Mouse (Mus musculus): Measurements from ENCODE around the gene Slc2a4. TPM values are rescaled to one million over a fixed set of nuclear protein-coding genes. Genes with fewer than 3 reads are reported as not detected.

The Slc2a4 gene
- 1 to 10 TPM; 1.3 to 1.4 TPM for total RNA-seq (2021)

DNA sequence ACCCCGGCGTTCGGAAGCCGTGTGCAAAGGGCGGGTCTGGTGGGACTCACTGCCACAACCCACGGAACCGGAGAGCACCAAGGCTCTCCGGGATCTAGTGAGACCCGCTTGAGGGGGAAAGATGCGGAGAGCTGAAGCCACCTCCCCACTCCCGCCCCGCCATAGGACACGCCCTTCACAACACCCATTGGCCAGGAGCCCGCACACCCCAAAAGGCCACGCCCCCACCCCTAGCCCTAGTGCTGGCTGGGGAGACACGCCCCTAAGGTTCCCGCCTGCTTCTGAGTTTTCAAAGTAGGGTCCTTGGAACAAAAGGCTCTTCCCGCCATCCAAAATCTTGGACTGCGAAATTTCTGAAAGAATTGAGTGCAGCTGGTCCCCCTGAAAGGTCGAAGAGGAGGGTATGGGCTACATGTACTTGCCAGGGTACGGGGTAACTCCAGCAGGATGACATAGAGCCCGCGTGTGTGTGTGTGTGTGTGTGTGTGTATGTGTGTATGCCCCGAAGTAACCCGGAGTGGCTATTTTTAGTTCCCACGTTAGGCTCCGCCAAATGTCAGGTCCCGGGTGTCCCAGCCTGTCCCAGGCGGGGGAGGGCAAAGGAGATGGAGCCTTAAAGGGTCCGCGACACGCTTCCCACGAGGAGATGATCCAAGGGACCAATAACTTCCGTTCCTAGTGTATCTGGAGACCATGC is at the start of gene Slc2a4:
Gene Slc2a4, minus strand, starts transcription at position 123 of the 697 bp plus-strand sequence.
- DNase-seq (ENCODE audit: extremely low spot score in 1 of 2, low spot score in 2 of 2), result peak; percentile 61 to 91
- intact Hi-C loops (cut with DNase I), result loop anchor here (2.0 kb wide), 1 partner anchor 13 kb away; the partner anchor contains the start of gene Ybx2

DNA sequence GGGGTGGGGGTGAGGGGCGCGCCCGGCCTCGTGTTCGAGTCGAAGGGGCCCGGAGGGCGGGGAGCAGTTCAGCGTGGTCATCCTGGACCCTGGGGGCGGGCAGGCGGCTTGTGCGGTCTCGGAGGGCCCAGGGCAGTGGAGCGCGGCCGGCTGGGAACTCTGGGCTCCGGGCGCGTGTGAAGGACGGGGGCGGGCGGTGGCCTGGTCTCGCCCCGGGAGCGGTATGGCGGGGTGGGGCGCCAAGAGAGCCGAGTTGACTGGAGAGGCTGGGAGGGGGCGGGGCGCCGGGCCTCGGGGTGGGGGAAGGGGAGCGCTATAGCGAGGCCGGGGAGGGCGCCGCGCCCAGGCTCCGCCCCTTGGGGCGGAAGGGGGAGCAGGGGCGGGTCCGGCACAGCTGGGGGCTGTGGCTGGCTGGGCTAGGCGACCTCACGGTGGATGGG is 49.1 kb upstream of the Slc2a4 start:
- DNase-seq (ENCODE audit: extremely low spot score in 1 of 2, low spot score in 2 of 2), result peak in 1 of 2 experiments; percentile 93
- intact Hi-C loops (cut with DNase I), result no loop called here

DNA sequence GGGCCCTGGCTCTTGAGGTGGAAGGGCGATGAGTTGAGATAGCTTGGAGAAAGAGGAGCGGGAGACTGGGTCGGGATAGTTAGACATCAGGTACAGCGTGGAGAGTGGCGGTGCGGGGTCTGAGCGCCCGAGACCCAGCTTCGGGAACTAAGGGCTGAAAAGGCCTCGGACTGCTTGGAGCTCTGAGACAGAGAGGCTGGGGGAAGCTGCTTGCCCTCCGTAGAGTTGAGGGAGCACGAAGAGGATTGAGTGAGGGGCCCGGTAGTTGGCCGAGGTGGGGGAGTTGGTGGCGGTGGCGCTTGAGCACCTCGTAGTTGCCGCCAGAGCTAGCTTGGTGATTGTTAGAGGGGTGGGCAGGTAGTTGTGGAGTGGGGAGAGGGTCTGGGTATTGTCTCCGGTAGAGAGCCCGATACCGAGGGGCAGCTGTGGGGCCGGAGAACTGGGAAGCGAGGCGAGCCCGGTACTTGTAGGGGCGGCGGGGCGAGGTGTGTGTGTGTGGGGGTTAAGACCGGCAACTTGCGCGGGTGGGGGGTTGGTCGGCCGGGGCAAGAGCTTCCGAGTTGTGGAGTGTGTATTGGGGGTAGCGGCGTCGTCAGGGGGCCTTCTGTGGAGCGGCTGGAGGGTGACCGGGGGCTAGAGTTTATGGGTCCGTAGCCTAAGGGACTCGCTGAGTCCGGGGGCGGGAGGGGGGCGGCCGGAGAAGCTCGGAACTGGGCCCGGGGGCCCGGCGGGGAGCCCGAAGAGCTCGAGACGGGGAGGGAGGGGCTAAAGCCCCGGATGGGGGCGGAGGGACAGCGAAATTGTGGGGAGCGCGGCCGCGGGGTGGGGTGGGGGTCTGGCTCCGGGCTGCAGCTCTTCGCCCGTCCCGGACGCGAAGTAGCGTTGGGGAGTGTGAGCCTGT is 48.4 kb upstream of the Slc2a4 start:
- intact Hi-C loops (cut with DNase I), result no loop called here
- DNase-seq (ENCODE audit: extremely low spot score in 1 of 2, low spot score in 2 of 2), result peak in 1 of 2 experiments; percentile 86

DNA sequence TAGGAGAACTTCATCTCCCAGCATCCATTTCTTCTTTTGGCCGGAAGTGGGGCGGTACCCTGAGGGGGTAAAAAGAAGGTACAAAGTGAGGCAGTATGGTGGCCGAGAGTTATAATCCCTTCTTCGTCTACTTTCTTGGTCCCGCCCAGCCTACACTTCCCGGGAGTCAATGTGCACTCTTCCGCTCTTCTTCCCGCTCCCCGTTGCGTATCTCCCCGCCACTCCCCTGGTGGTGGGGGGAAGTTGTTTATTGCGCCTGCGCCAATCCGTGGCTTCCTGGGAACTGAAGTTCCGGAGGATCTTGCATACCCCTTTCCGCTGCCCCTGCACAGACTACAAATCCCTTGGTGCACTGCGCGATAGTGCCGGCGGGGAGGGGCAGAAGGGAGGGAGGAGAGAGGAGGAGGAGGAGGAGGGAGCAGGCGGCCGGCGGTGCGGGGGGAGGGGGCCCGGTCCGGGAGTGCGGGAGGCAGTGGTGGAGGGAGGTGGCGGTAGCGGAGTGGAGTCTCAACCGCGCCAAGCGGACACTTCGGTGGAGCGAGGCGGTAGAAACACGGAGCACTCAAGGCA is 47.5 kb upstream of the Slc2a4 start, which contains the start of gene Phf23:
Gene Phf23, plus strand, starts transcription at position 387 of the 570 bp plus-strand sequence.
- peak; percentile 96 to 98 for DNase-seq (ENCODE audit: extremely low spot score in 1 of 2, low spot score in 2 of 2)
- intact Hi-C loops (cut with DNase I), result no loop called here

DNA sequence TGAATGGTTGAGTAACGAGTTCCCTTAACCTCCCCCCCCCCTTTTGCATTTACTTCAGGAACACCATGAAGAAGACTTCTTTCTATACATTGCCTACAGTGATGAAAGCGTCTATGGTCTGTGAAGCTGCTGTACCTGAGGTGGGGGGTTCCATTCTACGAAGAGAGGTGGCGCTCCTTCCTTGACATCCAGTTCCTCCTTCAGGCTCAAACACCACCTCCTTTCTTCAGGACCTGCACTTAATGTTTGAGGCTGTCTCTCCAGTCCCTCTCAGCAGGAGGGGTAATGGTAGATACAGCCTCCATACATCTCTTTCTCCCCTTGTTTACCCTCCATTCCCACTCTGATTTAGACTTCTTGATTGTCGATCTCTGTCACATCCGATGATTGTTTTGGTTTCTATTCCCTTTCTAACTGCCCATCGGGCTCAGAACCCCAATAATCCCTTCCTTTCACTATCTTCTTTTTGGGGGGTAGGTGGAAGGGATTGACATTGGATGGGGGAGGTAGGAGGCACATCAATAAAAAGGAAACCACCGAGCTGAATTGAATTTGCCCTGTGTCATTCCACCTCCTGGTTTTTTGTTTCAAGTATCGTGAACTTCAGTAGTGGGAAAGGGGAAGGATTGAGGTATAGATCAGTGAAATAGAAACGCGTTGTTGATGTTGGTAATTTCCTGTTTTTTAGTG is 46.6 kb upstream of the Slc2a4 start:
- DNase-seq (ENCODE audit: extremely low spot score in 1 of 2, low spot score in 2 of 2), result no peak
- intact Hi-C loops (cut with DNase I), result no loop called here

DNA sequence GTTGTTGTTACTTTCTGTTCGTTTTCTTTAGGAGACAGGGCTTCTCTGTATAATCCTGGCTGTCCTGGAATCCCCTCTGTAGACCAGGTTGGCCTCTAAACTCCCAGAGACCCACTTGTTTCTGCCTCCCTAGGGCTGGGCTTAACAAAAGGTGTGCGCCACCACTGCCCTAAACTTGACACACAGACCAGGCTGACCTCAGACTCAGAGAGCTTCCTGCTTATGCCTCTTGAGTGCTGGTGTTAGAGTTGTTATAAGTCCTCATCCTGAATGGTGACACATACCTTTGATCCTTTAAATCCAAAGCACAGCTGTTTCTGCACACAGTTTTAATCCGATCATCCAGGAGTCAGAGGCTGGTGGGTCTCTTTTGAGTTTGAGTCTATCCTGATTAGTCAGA is 44.9 kb upstream of the Slc2a4 start:
- intact Hi-C loops (cut with DNase I), result no loop called here
- DNase-seq (ENCODE audit: extremely low spot score in 1 of 2, low spot score in 2 of 2), result no peak

DNA sequence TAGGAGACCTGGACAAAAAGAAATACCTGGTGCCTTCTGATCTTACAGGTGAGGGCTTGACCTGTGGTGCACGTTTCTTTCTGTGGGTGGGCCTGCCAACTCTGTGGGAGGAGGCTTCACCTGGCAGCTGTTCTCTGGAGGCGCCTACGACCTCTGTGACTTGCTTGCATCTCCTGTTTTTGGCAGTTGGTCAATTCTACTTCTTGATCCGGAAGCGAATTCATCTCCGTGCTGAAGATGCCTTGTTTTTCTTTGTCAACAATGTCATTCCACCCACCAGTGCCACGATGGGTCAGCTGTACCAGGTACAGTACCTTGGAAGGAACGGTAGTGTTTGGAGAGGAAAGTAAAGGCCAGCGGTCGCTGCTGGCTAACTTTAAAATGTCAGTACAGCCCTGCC is 44.4 kb upstream of the Slc2a4 start:
- DNase-seq (ENCODE audit: extremely low spot score in 1 of 2, low spot score in 2 of 2), result no peak
- intact Hi-C loops (cut with DNase I), result no loop called here

DNA sequence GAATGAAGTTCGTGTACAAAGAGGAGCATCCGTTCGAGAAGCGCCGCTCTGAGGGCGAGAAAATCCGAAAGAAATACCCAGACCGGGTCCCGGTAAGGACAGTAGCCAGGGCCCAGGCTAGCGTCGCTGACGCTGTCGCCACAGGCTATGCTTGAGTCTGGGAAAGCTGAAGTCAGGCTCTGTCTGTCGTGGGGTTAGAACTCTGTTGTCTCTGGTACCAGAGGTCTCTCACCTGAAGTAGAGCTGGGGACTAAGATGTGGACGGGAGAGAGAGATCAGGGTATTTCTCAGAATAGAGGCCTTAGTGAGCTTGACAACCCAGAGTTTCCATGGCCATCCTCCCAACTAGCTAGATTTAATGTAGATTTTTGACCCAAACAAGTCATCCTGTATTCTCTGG is 43.7 kb upstream of the Slc2a4 start:
- no peak for DNase-seq (ENCODE audit: extremely low spot score in 1 of 2, low spot score in 2 of 2)
- intact Hi-C loops (cut with DNase I), result no loop called here

DNA sequence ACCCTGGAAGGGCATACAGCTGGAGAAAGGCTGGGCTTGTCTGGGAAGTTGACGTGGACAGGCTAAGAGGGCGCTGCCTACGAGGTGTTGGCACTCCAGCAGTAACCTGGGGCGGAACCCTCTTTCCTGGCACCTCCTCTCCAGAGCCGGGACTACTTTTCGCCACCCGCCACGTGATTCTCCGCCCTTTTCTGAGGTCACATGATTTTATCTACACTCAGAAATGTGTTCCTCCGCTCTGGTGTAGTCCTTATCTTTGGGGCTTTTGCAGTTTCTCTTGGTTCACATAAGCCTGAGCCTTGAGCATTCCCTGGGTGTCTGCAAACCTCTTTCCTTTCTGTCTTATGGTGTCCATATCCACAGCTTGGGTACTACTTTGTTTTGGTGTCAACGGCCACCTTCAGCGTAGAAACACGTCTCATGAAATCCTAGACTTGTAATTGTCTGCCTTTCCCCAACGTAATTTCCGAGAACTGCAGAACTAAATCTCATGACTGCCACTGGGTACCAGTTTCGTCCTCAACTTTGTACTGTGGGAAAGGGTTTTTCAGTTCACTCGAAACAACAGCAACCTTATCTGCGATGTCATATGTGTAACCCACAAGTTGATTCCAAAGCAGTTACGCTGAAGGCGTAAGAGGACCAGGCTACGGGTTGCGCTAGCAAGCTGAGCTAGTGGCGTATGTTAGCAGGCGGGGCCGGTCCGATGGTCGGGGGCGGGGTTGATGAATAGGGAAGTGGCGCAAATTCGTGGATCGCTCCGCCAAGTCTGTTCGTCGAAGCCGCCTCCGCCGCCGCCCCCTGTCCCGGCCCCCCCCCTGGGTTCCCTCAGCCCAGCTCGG is 43.1 kb upstream of the Slc2a4 start, which contains the start of gene Gabarap:
Gene Gabarap, plus strand, starts transcription at position 294 of the 842 bp plus-strand sequence.
- peak; percentile 96 to 99 for DNase-seq (ENCODE audit: extremely low spot score in 1 of 2, low spot score in 2 of 2)

DNA sequence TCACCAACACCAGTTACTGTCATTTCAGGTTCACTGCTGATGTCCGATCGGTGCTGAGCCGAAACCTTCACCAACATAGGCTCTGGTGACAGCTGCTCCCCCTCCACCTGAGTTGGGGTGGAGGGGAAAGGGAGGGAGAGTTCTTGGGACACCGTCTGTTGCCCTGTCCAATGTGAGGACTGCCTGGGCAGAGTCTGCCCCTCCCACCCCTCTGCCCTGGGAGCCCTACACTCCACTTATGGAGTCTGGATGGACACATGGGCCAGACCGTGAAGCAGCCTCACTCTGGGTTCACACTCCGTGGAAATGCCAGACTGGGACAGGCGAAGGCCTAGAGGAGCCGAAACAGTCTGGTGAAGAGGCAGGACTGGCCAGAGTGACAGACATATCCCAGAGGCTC is 42.0 kb upstream of the Slc2a4 start:
- intact Hi-C loops (cut with DNase I), result no loop called here
- DNase-seq (ENCODE audit: extremely low spot score in 1 of 2, low spot score in 2 of 2), result no peak

More for the DNA sequence above, 43.1 kb upstream of the Slc2a4 start, which contains the start of gene Gabarap:
- intact Hi-C loops (cut with DNase I), result no loop called here

DNA sequence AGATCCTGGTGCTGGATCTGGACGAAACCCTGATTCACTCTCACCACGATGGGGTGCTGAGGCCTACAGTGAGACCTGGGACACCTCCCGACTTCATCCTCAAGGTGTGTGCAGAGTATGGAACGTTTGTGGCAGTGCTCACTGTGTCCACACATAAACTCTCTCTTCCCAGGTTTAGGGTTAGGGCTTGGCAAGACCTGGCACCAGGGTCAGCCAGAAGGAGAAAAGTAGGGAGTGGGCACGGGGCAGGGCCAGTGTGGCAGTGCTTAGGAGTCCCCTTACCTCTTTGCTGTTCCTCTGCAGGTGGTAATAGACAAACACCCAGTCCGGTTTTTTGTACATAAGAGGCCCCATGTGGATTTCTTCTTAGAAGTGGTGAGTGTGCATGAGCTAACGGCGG is 36.4 kb upstream of the Slc2a4 start:
- intact Hi-C loops (cut with DNase I), result no loop called here
- no peak for DNase-seq (ENCODE audit: extremely low spot score in 1 of 2, low spot score in 2 of 2)

DNA sequence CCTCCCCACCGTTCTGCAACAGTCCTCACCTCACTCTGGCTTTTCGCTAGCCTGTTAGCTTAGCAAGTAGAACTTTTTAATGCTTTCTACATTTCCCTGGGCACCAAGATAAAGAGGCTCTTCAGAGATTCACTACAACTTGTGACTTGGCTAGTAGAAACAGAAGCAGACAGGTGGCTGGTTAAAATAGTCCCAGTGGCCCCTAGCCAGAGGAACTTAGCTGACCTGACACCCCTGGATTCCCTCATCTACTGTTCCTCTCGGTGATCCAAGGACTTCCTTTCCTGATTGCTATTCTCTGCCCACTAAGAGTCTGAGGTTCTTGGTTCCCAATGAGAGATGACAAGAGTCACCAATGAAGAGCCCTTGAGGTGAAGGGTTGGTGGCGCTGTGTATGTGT is 35.4 kb upstream of the Slc2a4 start:
- no peak for DNase-seq (ENCODE audit: extremely low spot score in 1 of 2, low spot score in 2 of 2)
- intact Hi-C loops (cut with DNase I), result no loop called here

DNA sequence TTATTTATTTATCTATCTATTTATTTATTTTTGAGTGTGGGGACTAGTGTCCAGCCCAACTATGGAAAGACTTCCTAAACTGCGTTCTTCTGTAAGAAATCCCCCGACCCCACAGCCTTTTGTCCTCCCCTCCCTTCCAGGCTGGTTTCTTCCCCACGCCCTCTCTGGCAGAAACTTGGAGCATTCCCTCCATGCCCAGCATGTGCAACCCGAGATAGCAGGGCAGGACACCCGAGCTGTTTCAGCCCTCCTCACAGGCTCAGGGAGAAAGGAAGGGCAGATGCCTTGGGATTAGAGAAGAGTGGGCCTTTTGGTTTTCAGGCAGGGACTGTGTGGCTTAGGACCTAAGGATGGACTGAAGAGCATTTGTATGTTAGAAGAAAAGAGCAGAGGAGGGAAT is 34.9 kb upstream of the Slc2a4 start:
- DNase-seq (ENCODE audit: extremely low spot score in 1 of 2, low spot score in 2 of 2), result no peak
- intact Hi-C loops (cut with DNase I), result no loop called here

DNA sequence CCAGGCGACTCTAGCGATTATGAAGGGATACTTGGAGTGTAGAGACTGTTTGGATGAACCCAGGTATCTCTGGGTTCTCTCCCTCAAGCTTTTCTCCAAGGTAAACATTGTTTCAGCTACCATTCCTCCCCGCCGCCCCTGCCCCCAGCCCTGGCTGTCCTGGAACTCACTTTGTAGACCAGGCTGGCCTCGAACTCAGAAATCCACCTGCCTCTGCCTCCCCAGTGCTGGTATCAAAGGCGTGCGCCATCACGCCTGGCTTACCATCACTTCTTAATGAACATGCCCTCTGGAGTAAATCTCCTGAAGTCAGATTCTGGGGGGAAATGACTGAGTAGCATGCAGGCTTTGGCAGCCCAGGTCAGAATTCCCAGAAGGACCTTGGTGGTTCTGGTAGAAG is 34.2 kb upstream of the Slc2a4 start, which contains the start of gene Elp5:
Gene Elp5, minus strand, starts transcription at position 293 of the 400 bp plus-strand sequence.
- intact Hi-C loops (cut with DNase I), result no loop called here
- DNase-seq (ENCODE audit: extremely low spot score in 1 of 2, low spot score in 2 of 2), result no peak

DNA sequence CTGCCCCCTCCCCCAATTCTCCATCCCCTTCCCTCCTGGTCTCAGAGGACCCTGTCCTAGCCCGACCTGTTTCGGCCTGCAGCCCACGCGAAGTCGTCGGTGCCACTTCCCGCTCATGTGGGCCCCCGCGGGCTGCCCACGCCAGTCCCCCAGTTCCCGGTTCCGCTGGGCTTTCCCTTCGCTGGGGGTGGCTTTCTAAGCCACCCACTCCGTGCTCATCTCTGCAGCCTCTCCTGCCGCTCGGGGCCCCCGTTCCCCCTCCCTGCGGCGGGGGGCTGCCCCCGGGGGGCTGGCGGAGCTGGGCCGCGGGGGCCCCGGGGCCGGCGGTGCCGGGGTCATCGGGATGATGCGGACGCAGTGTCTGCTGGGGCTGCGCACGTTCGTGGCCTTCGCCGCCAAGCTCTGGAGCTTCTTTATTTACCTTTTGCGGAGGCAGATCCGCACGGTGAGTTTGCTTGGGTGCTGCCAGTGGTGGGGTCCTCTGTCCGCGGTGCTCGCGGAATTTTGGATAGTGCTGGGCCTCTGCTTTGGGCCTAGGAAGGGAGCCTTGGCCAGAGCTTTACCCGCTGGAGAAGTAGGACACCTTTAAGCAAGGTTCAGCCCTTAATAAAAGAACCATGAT is 33.3 kb upstream of the Slc2a4 start, which contains the start of gene Ctdnep1:
Gene Ctdnep1, plus strand, starts transcription at position 16 of the 622 bp plus-strand sequence.
- no peak for DNase-seq (ENCODE audit: extremely low spot score in 1 of 2, low spot score in 2 of 2)
- intact Hi-C loops (cut with DNase I), result no loop called here

DNA sequence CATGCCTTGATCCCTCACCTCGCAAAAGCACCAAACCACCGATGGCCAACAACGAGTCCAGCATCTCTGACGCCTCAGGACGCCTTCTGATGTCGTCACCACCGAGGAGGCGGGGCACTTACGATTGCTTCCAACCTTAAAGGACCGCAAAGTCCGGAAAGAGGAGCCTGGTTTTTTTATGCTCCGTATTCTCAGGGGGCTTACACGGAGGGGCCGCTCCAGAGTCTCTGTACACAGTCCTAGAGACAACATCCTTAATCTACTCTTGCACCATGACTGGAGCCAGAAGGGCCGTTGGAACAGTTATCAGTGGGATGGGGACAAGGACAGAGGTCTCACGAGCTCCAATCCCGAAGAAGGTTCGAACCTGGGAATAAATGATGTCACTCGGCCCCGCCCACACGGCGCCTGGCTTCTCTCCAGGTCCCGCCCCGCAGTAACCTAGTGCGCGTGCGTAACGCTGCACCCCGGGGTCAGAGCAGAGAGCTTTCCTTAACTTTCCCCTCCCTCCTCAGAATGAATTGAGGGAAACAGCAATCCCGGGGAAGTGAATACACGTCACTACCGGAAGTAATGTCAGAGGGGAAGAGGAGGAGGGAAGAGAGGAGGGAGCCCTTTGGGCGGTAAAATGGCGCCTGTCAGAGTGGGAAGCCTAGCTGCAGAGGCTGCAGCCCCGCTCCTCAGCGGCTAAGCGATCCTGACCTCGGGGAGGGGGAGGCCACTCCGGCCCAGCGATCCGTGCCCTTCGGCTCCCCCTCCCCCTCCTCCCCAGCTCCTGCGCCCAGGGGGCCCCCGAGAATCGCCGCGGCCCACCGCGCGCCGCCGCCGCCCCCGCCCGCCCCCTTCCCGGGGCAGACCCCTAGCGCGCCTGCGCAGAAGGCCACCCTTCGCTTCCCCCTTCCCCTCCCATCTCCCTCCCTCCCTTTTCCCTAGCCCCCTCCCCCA is 32.5 kb upstream of the Slc2a4 start:
- intact Hi-C loops (cut with DNase I), result no loop called here
- DNase-seq (ENCODE audit: extremely low spot score in 1 of 2, low spot score in 2 of 2), result peak; percentile 96 to 98

All from left cerebral cortex, postnatal 10 days (tissue).